Mouse (Mus musculus) right cerebral cortex, postnatal 14 days (tissue): ENCODE measurements around the gene Os9.
"Not testable (repeated sequence)": the region's sequence is repeated elsewhere in the genome, so short reads cannot be mapped to it uniquely, and the experiment has no call there.

Experiments
- DNase-seq: peaks from one replicate; pipeline ENCODE4 v3.0.0; 2022

Os9 gene

GRCm38 (mm10) chr10:127121066-127121477 lies at the start of gene Os9:
TSS of gene Os9 (minus strand) at chr10:127121131.
- DNase-seq = peak; percentile 93

GRCm38 (mm10) chr10:127170002-127170401 lies 49.1 kb upstream of the Os9 start:
- DNase-seq = no peak

GRCm38 (mm10) chr10:127167614-127168192 lies 46.8 kb upstream of the Os9 start:
- no peak for DNase-seq

GRCm38 (mm10) chr10:127166771-127167613 lies 46.1 kb upstream of the Os9 start:
- DNase-seq = no peak

- no peak for DNase-seq
These were observed 45.4 kb upstream of the Os9 start for GRCm38 (mm10) chr10:127166404-127166715.

- peak; percentile 53 for DNase-seq
These were observed 44.9 kb upstream of the Os9 start for GRCm38 (mm10) chr10:127165654-127166403.

GRCm38 (mm10) chr10:127165354-127165653 lies 44.4 kb upstream of the Os9 start:
- no peak for DNase-seq

- peak; percentile 72 for DNase-seq
These were observed 43.9 kb upstream of the Os9 start, which contains the start of gene B4galnt1 for GRCm38 (mm10) chr10:127164631-127165353. TSS of gene B4galnt1 (plus strand) at chr10:127165225.

- no peak for DNase-seq
These were observed 43.3 kb upstream of the Os9 start for GRCm38 (mm10) chr10:127164190-127164589.

- DNase-seq = not testable (repeated sequence)
These were observed 41.9 kb upstream of the Os9 start for GRCm38 (mm10) chr10:127162771-127163261.

GRCm38 (mm10) chr10:127160728-127161127 lies 39.8 kb upstream of the Os9 start:
- no peak for DNase-seq

- DNase-seq = no peak
These were observed 39.1 kb upstream of the Os9 start for GRCm38 (mm10) chr10:127160081-127160480.

- DNase-seq = no peak
These were observed 37.5 kb upstream of the Os9 start for GRCm38 (mm10) chr10:127158471-127158870.

- no peak for DNase-seq
These were observed 35.6 kb upstream of the Os9 start for GRCm38 (mm10) chr10:127156511-127156910.

GRCm38 (mm10) chr10:127156089-127156488 lies 35.2 kb upstream of the Os9 start:
- no peak for DNase-seq

GRCm38 (mm10) chr10:127154652-127155051 lies 33.7 kb upstream of the Os9 start:
- no peak for DNase-seq

- no peak for DNase-seq
These were observed 33.3 kb upstream of the Os9 start for GRCm38 (mm10) chr10:127154241-127154640.

- no peak for DNase-seq
These were observed 32.4 kb upstream of the Os9 start for GRCm38 (mm10) chr10:127153323-127153722.

- not testable (repeated sequence) for DNase-seq
These were observed 31.6 kb upstream of the Os9 start for GRCm38 (mm10) chr10:127152556-127152955.

- not testable (repeated sequence) for DNase-seq
These were observed 30.3 kb upstream of the Os9 start for GRCm38 (mm10) chr10:127151233-127151632.

GRCm38 (mm10) chr10:127150471-127150872 lies 29.5 kb upstream of the Os9 start:
- DNase-seq = no peak

GRCm38 (mm10) chr10:127147135-127147534 lies 26.2 kb upstream of the Os9 start:
- DNase-seq = no peak

GRCm38 (mm10) chr10:127145303-127145702 lies 24.4 kb upstream of the Os9 start:
- DNase-seq = no peak
